Mouse (Mus musculus) T-helper 2 cell (primary cell): Measurements from ENCODE around the gene Dgke.

Experiments used
- in situ Hi-C: fragments of 300-600 bp; cut with MboI, MseI; formaldehyde crosslinking; loops from one replicate; pipeline ENCODE4 v1.15.1; 2025; ENCODE audit warnings: high pct_unique_total_duplicates

Gene Dgke

DNA sequence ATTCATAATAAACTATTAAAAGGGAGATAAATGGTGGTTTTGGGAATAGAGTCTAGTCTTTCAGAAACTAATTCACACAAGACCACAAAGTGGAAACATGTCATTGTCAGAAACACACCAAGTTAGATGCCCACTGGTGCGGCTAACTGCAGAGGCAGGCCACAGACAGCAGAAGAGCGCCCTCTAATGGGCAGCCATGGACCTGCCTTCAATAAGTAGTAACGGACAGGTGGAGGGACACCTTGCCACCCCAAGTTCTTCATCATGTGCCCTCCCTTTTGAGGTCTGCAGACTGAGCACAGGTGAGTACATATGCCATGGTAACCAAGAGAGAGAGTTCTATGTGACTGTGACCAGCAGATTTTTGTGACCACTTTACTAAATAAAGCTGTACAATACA, 27.3 kb downstream of the Dgke start:
- in situ Hi-C loops: no loop called here

DNA sequence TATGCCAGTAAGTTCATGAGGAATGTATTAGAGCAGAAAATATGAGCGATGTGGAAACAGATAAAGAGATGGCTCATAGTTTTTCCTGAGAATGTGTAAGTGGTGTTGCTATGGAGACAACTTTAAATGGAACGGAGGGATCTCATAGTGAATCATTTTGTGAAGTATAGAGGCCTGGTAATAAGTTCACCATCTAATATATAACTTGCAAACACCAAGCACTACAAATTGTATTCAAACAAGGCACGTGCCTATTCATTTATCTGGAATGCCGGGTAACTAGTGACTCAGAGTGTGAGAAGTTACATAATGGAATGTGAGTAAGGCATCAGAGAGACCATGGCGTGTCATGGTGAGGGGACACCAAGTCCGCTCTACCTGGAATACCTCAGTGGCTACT, 28.2 kb downstream of the Dgke start:
- in situ Hi-C loops: no loop called here

DNA sequence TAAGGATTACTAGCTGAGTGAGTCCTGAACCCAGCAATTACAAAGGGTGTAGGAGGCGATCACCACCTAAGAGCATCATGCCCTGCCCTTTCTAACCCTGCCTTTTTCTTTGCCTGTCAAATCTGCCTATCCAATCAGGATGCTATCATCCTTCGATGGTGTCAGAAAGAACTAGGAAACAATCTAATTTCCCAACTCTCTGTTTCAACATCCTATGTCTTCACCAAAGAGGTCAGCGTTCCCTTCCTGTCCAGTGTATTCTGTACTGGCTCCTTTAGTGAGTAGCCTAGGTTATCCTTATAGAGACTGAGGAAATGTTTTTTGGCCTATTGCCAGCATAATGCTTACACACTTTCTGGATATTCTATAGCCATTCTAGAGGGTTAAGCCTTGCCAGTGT, 31.1 kb downstream of the Dgke start:
- in situ Hi-C loops: no loop called here

DNA sequence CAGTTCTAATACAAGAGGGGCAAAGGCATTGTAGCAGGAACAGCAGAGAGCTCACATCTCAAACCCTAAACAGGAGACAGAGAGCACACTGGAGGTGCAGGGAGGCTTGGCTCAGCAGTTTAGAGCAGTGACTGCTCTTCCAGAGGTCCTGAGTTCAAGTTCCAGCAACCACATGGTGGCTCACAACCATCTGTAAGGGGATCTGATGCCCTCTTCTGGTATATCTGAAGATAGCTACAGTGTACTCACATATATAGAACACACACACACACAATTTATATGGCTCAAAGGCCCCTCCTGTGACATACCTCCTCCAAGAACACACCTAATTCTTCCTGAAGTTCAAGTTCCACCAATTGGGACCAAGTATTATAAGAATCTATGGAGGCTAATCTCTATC, 32.1 kb downstream of the Dgke start:
- in situ Hi-C loops: no loop called here

DNA sequence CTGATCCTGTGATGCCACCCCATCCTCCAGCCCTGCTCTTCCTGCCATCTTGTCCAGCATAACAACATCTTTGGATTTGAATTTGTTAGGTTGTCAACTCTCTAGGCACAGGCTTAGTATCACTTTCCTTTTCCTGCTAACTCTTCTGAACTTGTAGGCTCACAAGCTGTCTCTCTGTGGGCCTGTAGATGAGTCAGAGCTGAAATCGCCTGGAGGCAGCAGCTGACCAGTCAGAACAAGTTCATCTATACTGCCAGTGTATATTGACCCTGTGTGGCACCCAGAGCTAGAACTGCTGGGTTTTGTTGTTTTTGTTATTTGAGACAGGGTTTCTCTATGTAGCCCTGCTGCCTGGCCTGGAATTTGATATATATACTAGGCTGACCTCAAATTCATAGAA, 35.5 kb downstream of the Dgke start:
- in situ Hi-C loops: no loop called here

DNA sequence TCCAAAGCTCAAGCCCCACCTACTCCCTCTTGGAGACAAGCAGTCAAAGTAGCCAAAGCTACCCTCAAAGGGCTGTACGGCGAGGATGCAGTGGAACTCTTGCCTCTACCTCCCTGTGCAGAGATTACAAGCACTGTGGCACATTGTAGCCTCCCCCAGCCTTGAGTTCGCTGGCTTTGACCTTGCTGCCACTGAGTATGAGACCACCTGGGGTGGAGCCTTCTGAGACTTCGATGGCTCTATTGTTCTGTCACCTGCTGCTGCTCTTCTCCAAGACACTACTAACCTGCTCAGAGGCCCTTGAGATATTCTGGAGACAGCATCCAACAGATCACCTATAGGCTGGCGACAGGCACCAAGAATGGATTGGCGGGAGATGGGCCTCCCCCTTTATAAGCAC, 36.1 kb downstream of the Dgke start:
- in situ Hi-C loops: no loop called here

DNA sequence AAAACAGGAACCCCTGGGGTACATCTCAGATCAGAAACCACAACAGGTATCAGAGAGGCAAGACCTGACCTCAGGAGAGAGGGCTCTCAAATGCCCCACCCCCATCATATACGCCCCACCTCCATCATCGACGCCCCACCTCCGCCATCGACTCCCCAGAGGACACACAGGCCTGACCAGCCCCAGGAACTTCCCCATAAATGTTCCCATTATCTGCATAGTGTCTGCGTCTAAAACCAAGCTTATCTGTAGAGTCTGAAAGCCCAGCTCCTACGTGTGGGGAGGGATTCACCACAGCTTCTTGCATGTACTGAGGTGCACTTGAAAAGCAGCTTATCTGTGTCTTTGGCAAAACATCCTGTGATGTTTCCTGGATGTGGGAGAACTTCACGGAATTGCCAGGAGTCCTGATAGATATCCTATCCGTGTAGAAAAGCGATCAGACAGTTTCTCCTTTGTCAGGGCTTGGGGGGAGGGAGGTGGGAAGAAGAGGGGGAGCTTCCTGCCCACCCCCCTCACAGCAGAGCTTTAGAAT, 37.7 kb downstream of the Dgke start:
- in situ Hi-C loops: no loop called here

DNA sequence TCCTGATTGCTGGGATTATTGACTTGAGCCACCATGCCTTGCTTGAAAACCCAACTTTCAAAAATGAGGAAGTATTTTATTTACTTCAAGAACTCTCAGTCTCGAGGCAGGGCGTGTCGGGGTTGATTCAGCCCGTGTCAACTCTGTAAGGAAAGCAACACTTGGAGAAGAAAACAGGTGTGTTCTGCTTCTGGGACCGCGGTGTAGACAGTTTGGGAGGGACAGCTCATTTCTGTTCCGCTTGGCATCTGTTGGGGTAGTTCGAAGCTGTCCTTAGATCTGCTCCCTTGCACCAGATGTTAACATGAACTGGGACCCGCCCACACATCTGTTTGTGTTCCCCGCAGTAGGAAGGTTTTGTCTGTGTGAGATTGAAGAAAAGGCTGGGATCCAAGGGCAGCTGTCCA, 38.7 kb downstream of the Dgke start:
- in situ Hi-C loops: no loop called here

DNA sequence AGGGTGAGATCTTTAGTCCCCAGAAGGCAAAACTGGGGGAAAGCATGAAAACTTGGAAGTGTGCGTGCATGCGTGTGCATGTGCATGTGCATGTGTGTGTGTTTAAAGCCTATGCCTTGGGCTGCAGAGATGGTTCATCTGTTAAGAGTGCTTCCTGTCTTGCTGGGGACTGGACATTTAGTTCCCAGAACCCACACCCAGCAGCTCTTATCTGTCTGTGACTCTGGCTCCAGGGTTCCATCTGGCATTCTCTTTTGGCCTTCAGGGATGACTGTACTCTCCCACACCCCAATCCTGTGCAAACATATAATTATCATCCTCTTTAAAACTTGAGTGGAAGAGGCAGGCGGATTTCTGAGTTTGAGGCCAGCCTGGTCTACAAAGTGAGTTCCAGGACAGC, 40.5 kb downstream of the Dgke start:
- in situ Hi-C loops: no loop called here

DNA sequence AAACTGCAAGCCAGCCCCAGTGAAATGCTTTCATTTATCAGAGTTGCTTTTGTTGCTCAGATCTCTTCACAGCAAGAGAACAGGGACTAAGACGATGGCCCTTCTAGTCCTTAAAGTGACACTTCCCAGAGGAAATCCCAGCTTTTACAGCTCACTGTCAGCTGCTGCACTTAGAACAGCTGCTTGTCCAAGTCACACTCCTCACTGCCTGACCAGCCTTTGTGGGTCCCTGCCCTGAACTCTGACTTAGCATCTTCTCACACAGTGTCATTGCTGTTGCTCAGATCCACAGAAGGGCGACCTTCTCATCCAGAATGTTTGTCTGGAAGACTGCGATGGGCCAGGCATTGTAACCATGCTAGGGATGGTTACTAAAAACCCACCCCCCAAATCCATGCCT, 41.0 kb downstream of the Dgke start:
- in situ Hi-C loops: no loop called here

DNA sequence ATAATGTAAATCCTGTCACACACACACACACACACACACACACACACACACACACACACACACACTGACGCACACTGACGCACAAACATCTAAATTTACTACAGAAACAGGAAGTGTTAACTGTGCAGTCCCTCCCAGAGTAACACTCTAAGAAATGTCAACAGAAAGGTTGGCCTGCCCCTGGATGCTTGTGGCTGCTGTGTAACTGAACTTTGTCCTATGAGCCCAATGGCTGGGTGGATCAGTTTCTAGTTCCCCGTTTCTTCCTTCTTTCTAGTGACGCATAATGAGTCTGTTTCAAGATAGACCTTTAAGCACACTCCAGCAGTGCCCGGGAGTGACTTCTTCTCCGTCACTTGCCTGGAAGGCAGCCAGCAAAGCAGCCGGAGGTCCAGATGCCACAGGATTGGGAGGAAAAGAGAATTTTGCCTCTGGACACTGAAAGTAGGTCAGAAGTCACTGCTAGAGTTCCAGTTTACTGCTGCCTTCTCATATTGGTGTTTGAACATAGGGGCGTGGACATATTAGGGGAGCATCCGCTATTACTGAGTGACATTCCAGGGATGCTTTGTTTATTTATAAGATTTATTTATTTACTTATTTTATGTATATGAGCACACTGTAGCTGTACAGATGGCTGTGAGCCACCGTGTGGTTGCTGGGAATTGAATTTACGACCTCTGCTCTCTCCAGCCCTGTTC, 42.3 kb downstream of the Dgke start:
- in situ Hi-C loops: no loop called here

DNA sequence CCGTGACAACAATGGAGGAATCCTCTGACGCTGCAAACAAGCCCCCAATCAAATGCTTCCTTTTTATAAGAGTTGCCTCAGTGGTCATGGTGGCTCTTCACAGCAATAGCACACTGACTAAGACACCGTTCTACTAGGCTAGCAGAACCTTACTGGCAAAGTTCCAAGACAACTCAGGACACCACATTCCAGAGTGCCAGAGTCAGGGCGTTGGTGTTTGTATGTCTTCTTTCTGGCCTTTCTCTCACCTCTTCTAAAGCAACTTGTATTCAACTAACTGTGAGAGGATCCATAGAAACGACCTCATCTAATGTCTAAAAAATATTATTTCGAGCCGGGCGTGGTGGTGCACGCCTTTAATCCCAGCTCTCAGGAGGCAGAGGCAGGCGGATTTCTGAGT, 43.2 kb downstream of the Dgke start:
- in situ Hi-C loops: no loop called here

DNA sequence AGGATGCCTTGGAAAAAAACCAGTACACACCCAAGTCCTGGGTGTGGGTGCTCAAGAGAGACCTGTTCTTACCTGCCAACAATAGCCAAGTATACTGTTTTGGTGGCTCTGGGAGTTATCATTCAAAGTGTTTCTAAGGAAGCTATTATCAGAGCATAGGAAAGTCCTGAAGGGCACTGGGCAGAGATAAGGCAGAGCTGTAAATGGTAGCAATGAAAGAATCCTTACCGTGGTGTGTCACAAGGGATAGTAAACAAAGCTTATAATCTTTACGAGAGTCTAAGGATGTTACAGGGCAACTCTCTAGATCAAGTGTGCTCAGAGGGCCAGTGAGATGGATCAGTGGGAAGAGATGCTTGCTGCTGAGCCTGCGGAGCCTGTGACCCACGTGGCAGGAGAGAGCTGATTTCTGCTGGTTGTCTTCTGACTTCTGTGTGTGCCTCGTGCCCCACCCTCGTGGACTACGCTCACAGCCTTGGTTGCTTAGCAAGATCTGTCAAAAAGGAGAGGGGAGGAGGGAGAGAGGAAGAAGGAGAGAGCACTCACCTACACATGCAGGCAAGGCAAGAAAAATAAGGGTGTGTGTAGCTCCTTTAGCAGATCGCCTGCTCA, 44.4 kb downstream of the Dgke start:
- in situ Hi-C loops: no loop called here

DNA sequence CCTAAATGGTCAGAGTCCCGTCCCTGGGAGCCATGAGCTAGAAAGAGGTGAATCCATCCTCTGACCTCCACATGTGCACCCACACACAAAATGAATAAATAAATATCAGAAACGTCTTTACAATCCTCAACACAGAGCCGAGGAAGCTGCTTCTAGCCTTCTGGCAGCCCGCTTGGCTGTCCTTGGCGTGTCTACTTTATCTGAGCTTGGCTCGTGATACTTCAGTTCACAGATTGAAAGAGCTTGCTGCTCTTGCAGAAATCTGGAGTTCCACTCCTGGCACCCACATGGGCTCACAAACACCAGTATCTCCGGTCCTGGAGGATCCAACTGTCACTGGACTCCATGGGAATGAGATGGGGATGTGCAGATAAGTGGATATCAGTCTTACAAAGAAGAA, 45.0 kb downstream of the Dgke start:
- in situ Hi-C loops: no loop called here

DNA sequence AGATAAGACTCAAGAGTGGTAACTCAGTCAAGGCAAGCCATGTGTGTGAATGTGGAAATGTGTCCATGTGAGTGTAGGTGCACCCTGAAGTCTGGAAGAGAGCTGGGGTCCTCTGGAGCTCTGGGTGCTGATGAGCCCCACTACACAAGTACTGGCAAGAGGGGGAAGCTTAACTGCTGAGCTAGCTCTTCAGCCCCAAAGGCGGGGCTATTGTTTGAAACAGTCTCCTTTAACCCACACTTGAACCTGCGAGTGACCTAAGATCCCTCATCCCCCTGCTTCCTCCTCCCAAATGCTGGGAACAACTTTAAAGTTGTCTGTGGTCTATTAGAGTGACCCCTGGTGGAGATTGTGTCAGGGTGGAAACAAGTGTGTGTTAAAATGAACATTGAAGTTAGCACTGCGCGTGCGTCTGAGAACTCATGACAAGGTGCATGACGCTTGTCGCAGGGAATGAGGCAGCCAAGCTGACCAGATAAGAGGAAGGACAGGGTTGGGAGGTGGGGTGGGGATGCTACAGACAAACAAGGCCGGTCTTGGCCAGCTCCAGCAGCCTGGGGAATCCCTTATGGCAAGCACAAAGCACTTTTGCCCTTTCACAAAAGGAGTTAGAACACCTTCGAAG, 45.9 kb downstream of the Dgke start:
- in situ Hi-C loops: no loop called here

DNA sequence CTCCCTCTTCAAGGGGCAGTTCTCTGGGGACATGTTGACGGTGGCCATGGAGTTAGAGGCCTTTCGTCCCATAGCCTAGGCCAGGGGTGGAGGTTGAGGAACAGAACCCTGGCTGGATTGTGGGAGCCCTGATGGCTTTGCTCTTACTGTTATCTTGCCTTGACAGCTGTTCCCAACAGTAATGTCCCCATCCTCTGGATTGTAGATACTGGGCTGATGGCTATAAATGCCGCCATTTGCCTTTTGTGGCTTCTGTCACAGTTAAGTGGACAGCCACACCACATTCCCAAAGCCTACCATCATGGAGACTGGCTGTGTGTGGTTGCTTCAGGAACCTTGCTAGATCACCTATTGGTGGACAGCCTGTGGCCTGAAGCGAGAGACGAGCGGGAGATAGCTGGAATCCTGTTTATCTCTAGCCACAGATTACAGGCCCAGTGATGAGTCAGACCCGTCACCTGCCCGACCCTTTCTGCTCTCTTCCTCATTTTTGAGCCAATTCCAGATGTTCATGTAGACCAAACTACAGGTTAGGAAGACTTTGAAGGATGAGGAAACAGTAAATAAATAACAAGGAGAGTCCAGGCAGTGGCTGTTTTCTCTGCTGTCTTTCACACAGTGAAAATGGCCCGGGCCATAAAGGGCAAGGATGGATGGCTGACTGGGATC, 49.0 kb downstream of the Dgke start:
- in situ Hi-C loops: no loop called here

DNA sequence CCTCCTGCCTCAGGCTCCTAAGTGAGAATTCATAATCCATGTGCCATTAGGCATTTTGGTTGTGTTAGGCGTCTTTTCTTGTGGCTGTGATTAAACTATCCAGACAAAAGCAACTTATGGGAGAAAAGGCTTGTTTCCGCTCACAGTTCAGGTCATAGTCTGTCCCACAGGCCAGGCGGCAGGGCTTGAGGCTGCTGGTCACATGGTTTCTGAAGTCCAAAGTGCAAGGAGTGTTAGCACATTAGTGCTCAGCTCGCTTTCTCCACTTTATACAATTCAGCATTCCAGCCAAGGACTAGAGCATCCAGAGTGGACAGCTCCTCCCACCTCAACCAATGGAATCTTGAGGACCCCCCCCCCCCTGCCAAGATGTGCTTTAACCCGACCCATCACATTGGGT, 54.4 kb downstream of the Dgke start:
- in situ Hi-C loops: no loop called here

DNA sequence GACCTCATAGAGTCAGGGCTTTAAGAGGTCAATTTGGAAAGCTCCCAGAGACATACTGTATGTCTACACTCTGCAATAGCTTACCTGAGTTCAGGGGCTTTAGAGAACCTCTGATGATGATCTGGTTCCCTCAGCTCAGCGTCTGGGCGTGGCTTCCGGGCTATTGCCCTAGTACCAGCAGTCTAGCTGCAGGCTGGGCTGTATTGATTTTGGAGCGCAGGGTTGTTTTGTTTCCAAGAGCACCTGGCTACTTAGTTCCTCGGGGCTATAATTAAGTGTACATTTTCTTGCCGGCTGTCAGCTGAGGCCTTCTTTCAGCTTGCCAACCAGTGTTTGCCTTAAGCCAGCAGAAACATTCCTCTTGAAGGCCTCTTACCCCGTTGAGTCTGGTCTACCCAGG, 57.2 kb downstream of the Dgke start:
- in situ Hi-C loops: no loop called here

DNA sequence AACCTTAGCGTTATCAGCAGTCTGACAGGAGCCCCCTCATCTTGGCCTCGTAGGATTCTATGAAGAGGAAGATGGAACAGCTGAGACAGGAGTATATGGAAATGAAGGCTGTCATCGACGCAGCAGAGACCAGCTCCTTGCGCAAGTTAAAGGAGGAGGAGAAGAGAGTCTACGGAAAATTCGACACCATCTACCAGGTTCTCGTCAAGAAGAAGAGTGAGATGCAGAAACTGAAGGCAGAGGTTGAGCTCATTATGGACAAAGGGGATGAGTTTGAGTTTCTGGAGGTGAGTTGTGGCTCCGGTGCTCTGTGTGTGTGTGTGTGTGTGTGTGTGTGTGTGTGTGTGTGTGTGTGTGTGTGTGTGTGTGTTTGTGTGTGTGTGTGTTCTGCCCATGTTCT, 57.6 kb downstream of the Dgke start:
- in situ Hi-C loops: no loop called here

DNA sequence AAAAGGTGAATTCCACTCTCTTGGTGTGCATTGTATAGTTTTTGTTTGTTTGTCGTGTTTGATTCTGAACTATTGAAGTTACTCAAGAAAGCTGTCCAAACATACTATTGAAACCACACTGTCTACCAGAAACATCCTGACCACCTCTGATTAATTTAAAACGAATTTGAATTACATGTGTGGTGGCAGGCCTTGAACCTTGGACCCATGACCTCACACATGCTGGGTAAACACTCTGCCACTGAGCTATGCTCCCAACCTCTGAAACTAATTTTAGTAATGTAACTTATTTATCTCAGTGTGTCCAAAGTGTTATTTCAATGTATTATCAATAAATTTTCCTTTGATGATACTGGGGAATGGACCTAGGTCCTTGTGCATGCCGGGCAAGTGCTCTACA, 59.1 kb downstream of the Dgke start:
- in situ Hi-C loops: no loop called here

DNA sequence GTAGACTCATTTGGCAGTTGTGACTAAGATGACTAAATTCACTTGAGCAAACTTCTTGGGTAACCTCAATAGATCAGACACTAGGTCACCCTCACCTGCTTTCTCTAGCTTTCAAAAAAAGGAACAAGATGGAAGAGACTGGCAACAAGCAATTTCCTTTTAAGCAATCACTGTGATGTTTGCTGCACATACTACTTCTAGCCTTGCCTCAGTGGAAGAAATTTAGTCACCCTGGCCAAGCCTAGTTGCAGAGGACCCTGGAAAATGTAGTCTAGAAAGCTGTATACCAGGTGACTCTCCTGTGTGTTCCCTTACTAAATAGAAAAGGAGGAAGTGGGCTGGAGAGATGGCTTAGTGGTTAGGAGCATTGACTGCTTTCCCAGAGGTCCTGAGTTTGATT, 60.2 kb downstream of the Dgke start:
- in situ Hi-C loops: no loop called here

DNA sequence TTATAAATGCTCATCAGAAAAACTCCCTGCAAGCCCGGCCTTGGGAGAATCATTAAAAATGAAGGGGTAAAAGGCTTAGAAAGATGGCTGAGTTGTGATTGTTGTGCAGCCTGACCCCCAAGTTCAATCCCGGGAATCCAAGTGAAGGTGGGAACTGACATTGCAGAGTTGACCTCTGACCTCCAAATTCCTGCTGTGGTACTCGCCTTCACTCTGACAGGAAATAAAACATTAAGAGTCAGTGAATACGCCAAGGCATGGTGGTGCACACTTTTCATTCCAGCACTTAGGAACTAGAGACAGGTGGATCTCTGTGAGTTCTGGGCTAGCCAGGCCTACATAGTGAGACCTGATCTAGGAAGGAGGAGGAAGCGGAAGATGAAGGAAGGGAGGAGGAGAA, 61.2 kb downstream of the Dgke start:
- in situ Hi-C loops: no loop called here

DNA sequence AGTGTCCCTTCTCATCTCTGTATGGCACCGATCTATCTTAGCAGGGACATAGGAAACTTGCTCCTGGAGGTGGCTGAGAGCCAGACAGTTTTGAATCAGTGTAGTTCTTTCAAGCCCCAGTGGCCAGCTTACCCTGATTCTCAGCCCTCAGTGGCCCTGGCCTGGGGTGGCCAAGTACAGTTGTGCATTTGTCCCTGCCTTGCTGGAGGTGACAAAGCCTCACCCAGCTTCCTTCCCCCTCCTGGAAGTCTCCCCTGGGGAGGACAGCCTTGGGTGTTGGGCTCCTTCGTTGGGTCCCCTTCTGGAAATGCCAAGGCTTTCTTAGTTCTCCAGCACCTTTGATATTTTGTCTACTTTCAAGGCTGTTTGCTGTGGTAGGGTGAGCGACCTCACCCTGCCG, 62.9 kb downstream of the Dgke start:
- in situ Hi-C loops: no loop called here
